8 mouse cellular contexts compared by ENCODE assay signal in genomic region chr1:91251148-91251650, GRCm38 (mm10). TPM values are rescaled to one million over a fixed set of nuclear protein-coding genes. Genes with fewer than 3 reads are reported as not detected.
DNase-seq lines count a peak whose midpoint lies in the region; ATAC-seq and TF ChIP-seq lines count a peak whose summit lies in the region.

No protein-coding gene starts in this region.

- H3K9me3 ChIP-seq in ES-E14 (ENCODE audit: control insufficient read depth, insufficient read depth, low read depth, low read length) = no peaks in the 10 kb centered on the region
- H3K9me3 ChIP-seq in forebrain, embryonic 16.5 days (ENCODE audit: control insufficient read depth, low read length) = no peaks in the 10 kb centered on the region
- no peaks in the 10 kb centered on the region for H3K9me3 ChIP-seq in limb, embryonic 11.5 days (ENCODE audit: control insufficient read depth, low read length)

- peaks cover 3 to 5% of the 10 kb centered on the region in 2 experiments; a peak in 3 of 4 replicates for H3K4me1 ChIP-seq in ES-E14 (ENCODE audit: control insufficient read depth in 2 of 2, insufficient read depth in 2 of 2, low read length in 2 of 2, poor library complexity in 1 of 2)
- H3K4me1 ChIP-seq in forebrain, embryonic 16.5 days (replicated peaks; ENCODE audit: control insufficient read depth, insufficient read depth, low read length) = peaks cover 24% of the 10 kb centered on the region
- H3K4me1 ChIP-seq in limb, embryonic 11.5 days (ENCODE audit: control insufficient read depth, insufficient read depth, low read length) = peaks cover 13% of the 10 kb centered on the region

- TF ChIP-seq POLR2A in myocyte (IDR thresholded peaks at IDR 0.05; ENCODE audit: insufficient read length, low read depth) = no peak

- H3ac ChIP-seq in myocyte (ENCODE audit: control insufficient read depth, insufficient read length) = peak overlapping the region; percentile 96

- peak; percentile 12 for DNase-seq in cerebellum, adult 9-11 months
- DNase-seq in cerebellum, adult 11-12 months = no peak
- DNase-seq in ES-E14 (ENCODE audit: low read depth, low spot score) = no peak
- no peak for DNase-seq in limb, embryonic 11.5 days (ENCODE audit: low spot score)
- DNase-seq in embryo, embryonic 10.5 days (ENCODE audit: low spot score) = no peak
- DNase-seq in urinary bladder, postnatal 10 days (ENCODE audit: low spot score) = no peak

- H3K36me3 ChIP-seq in ES-E14 (ENCODE audit: control insufficient read depth, insufficient read depth, low read length, poor library complexity, severe bottlenecking) = no peaks in the 10 kb centered on the region
- H3K36me3 ChIP-seq in forebrain, embryonic 16.5 days (ENCODE audit: control insufficient read depth, insufficient read depth) = no peaks in the 10 kb centered on the region
- no peaks in the 10 kb centered on the region; the same call in 1 of the 2 replicates for H3K36me3 ChIP-seq in limb, embryonic 11.5 days (ENCODE audit: control insufficient read depth, insufficient read depth, low read length)
- no peaks in the 10 kb centered on the region for H3K36me3 ChIP-seq in myocyte (ENCODE audit: control insufficient read depth, insufficient read depth)

- 52% methylated on average over 5 of the region's 5 CpGs for WGBS in forebrain, embryonic 16.5 days
- 51% methylated on average over 5 of the region's 5 CpGs for WGBS in limb, embryonic 11.5 days

- ATAC-seq in forebrain, embryonic 16.5 days = no peak
- ATAC-seq in limb, embryonic 11.5 days (ENCODE audit: insufficient number of reproducible peaks, low FRiP score, low TSS enrichment, low read depth) = no peak

- in situ Hi-C loops in ES-E14 (cut with MboI; ENCODE audit: low sequenced_read_pairs in 2 of 2, unreplicated experiment in 2 of 2) = no loop called here

- peak overlapping the region; percentile 84 for H3K4me2 ChIP-seq in forebrain, embryonic 16.5 days (ENCODE audit: low read length)
- peak overlapping the region; percentile 77 for H3K4me2 ChIP-seq in limb, embryonic 11.5 days (ENCODE audit: low read depth, severe bottlenecking)
- peak overlapping the region; percentile 92 for H3K4me2 ChIP-seq in myocyte (ENCODE audit: low read depth)

- no peaks in the 10 kb centered on the region for H3K27me3 ChIP-seq in forebrain, embryonic 16.5 days (replicated peaks; ENCODE audit: control insufficient read depth, insufficient read depth, low read length)
- H3K27me3 ChIP-seq in limb, embryonic 11.5 days (ENCODE audit: control insufficient read depth, insufficient read depth, low read length) = no peaks in the 10 kb centered on the region
- no peaks in the 10 kb centered on the region for H3K27me3 ChIP-seq in myocyte (ENCODE audit: control insufficient read depth, insufficient read depth, insufficient read length)

- H3K4me3 ChIP-seq in ES-E14 (ENCODE audit: insufficient read depth in 1 of 2, low read depth in 1 of 2, low read length in 2 of 2, poor library complexity in 1 of 2, severe bottlenecking in 1 of 2) (peak overlapping the region; percentile 85 to 92), myocyte (peak overlapping the region; percentile 68)
- peak overlapping the region; percentile 92 for H3K4me3 ChIP-seq in forebrain, embryonic 16.5 days (replicated peaks; ENCODE audit: low read length)
- peak overlapping the region; percentile 93 for H3K4me3 ChIP-seq in limb, embryonic 11.5 days (ENCODE audit: low read depth, low read length)

- peaks cover 65% of the 10 kb centered on the region for H3K79me2 ChIP-seq in myocyte (ENCODE audit: control insufficient read depth, insufficient read depth)

- H3K27ac ChIP-seq in ES-E14 (ENCODE audit: insufficient read depth, low read depth, low read length, poor library complexity, severe bottlenecking) = no peak overlapping the region
- no peak overlapping the region for H3K27ac ChIP-seq in forebrain, embryonic 16.5 days (ENCODE audit: low read length)
- no peak overlapping the region for H3K27ac ChIP-seq in limb, embryonic 11.5 days (replicated peaks; ENCODE audit: low read depth, low read length)

- peak overlapping the region; percentile 36; the same call in 1 of the 2 replicates for H3K9ac ChIP-seq in ES-E14 (ENCODE audit: insufficient read depth, low read depth, low read length, poor library complexity, severe bottlenecking)
- peak overlapping the region; percentile 91 for H3K9ac ChIP-seq in forebrain, embryonic 16.5 days (replicated peaks; ENCODE audit: low read depth, low read length)
- H3K9ac ChIP-seq in limb, embryonic 11.5 days (ENCODE audit: low read length) = peak overlapping the region; percentile 96

TF ChIP-seq in ES-E14, 5 proteins besides CTCF, POLR2A, EP300 and RAD21:
- TF ChIP-seq ZNF384 (IDR thresholded peaks at IDR 0.05; ENCODE audit: low read depth, low read length) (no peak), CHD2 (IDR thresholded peaks at IDR 0.05; ENCODE audit: low read depth, low read length) (no peak), HCFC1 (IDR thresholded peaks at IDR 0.05; ENCODE audit: borderline replicate concordance, insufficient read depth, low read length) (no peak), MAFK (IDR thresholded peaks at IDR 0.05; ENCODE audit: insufficient read depth, low read depth, low read length) (no peak), ZC3H11A (IDR thresholded peaks at IDR 0.05; ENCODE audit: borderline replicate concordance, low read depth, low read length) (no peak)

TF ChIP-seq in myocyte, 11 proteins besides CTCF, POLR2A, EP300 and RAD21:
- TF ChIP-seq USF1 (IDR thresholded peaks at IDR 0.05; ENCODE audit: low read depth) (no peak), CEBPB (IDR thresholded peaks at IDR 0.05; ENCODE audit: insufficient read depth, poor library complexity, severe bottlenecking) (no peak), SRF (IDR thresholded peaks at IDR 0.05; ENCODE audit: control insufficient read depth, insufficient read length, low read depth) (no peak), REST (IDR thresholded peaks at IDR 0.05; ENCODE audit: insufficient read depth, insufficient read length) (no peak), E2F4 (IDR thresholded peaks at IDR 0.05; ENCODE audit: insufficient read depth) (no peak), MYOD1 (IDR thresholded peaks at IDR 0.05; ENCODE audit: control insufficient read depth in 1 of 3, insufficient read length in 2 of 3, low read depth in 2 of 3) (no peak), TCF12 (IDR thresholded peaks at IDR 0.05; ENCODE audit: insufficient read depth, poor library complexity, severe bottlenecking) (no peak)

RNA-seq across cellular contexts. Expression of gene Ube2f, which starts 1.1 kb away (rescaled TPM):
- total RNA-seq in ES-E14 (2012; rRNA removed) = 25.8 and 41.5 TPM in 2 replicates
- 67.7 and 67.9 TPM in 2 replicates for polyA plus RNA-seq in forebrain, embryonic 16.5 days (2015; fragmentation: Nextera tagmentation; extraction: Ambion mirVana)
- 80.3 and 84.7 TPM in 2 replicates for polyA plus RNA-seq in limb, embryonic 11.5 days (2014; fragmentation: Nextera tagmentation; extraction: Ambion mirVana)
- 70.3 TPM for polyA plus RNA-seq in myocyte (2012; fragmentation: generic; extraction: Trizol)

RNA-seq across cellular contexts. Expression of gene Scly, which starts 46.9 kb away (rescaled TPM):
- 11.2 and 12.0 TPM in 2 replicates for total RNA-seq in ES-E14 (2012; rRNA removed)
- polyA plus RNA-seq in forebrain, embryonic 16.5 days (2015; fragmentation: Nextera tagmentation; extraction: Ambion mirVana) = 7.6 and 9.3 TPM in 2 replicates
- polyA plus RNA-seq in limb, embryonic 11.5 days (2014; fragmentation: Nextera tagmentation; extraction: Ambion mirVana) = 11.5 and 14.1 TPM in 2 replicates
- polyA plus RNA-seq in myocyte (2012; fragmentation: generic; extraction: Trizol) = 21.9 TPM

Comparison
In these comparisons a context has a peak if more than half of its experiments do, and no peak if none do; other contexts are left out.
1. H3K9ac ChIP-seq: peak in every context shown above with its lines; median percentile 96 in limb, embryonic 11.5 days; 91 in forebrain, embryonic 16.5 days; 36 in ES-E14.